Mouse (Mus musculus): ENCODE data around the gene Oasl2.

DNA sequence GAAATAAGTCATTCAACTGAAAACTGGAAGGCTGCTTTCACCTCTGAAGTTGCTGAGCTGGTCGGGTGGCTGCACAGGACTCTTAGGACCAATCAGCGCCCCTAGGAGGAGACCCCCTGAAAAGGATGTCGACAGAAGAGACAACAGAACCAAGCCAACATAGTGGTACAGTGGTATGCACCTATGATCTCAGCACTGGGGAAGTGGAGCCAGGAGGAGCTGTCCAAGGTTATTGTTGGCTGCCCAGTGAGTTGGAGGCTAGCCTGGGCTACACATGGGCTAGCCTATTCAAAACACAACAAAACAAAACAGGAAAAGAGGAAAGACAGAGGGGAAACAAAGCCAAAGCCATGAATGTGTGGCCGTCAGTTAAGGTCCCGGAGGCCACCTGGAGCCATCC lies 61.3 kb downstream of the Oasl2 start:
- TF ChIP-seq GATA1 (IDR thresholded peaks at IDR 0.05; ENCODE audit: borderline replicate concordance, low read length): no peak
- TF ChIP-seq FLI1 (IDR thresholded peaks at IDR 0.05; ENCODE audit: low read length): no peak
